ENCODE assay signal across 1 mouse cellular context in genomic region chr15:88774630-88775029, GRCm38 (mm10).
TF ChIP-seq lines count a peak whose summit lies in the region.

No protein-coding gene starts in this region.

TF ChIP-seq in ES-E14, 5 proteins besides CTCF, POLR2A, EP300 and RAD21:
- TF ChIP-seq ZNF384 (IDR thresholded peaks at IDR 0.05; ENCODE audit: low read depth, low read length): peak; percentile 67; the same call in 1 of the 2 replicates
